Mouse (Mus musculus): ENCODE data around the gene Cdh4. TPM values are rescaled to one million over a fixed set of nuclear protein-coding genes. Genes with fewer than 3 reads are reported as not detected.

Cdh4 gene
- polyA plus RNA-seq, 1 experiment: not detected

DNA sequence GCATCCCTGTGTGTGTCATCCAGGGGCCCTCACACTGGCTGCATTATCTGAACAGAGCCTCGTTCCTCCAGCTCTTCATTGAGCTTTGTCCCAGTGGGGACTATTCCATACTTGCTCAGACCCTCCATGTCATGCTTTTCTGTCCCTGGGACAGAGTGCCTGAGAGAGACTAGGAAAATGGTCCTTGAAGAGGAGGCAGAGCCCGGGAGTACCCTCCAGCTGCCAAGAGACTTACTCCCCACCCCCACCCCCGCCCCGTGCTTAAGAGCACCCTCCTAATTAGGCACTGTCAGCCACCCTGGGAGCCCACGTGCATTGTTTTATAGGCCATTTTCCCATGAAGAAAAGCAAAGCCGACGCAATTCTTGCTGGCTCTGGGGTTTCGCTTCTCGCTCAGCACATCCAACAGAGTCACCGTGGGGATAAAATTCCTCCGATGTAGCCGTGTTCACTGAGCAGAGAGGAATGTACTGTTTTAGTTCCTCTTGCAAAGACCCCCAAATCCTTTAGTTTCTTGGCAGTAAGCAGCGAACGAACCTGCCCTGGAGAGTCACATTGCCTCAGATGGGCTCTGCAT is 76.3 kb downstream of the Cdh4 start:
- no peaks in the 10 kb centered on the region for H3K4me1 ChIP-seq (ENCODE audit: control insufficient read depth, insufficient read depth, insufficient read length, low read length)
- H3K27ac ChIP-seq (replicated peaks; ENCODE audit: low read depth, low read length): no peak overlapping the region
- no peak overlapping the region for H3K4me3 ChIP-seq (ENCODE audit: insufficient read depth, low read depth, low read length)

DNA sequence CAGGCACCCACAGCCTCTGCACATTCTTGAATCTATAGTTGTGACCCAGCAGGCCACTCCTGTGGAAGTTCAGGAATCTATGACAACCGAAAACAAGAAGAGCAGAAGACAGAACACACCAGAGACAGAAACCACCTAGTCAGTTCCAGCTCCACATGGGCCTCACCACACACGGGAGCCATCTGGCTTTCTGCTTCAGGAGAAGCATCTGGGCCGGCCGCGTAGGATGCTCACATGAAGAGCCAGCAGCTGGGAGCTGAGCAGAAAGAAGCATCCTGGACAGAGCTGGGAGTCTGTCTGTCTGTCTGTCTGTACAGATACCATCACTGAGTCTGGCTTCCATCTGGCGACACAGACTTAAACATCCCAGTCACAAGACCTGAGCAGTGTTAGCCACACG is 76.9 kb downstream of the Cdh4 start:
- H3K27ac ChIP-seq (replicated peaks; ENCODE audit: low read depth, low read length): no peak overlapping the region
- no peaks in the 10 kb centered on the region for H3K4me1 ChIP-seq (ENCODE audit: control insufficient read depth, insufficient read depth, insufficient read length, low read length)
- no peak overlapping the region for H3K4me3 ChIP-seq (ENCODE audit: insufficient read depth, low read depth, low read length)

DNA sequence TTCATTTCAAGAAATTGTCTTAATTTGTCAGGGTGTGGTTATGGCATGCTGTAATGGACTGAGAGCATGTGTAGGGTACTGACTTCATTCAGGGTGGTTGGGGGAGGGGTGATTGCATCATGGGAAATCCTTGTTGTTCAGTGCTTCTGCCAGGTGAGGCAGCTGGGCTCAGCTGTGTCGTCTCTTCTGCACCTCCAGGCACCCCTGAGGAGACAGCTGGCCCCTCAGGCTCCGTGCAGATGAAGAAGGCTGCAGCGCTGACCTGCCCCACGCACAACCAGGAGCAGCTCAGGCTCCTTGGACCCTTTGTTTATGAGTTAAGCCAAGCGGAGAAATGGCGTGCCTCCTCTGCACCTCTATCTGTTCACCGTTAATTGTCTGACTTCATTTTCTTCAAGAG is 77.7 kb downstream of the Cdh4 start:
- Histone ChIP-seq H3K27ac (replicated peaks; ENCODE audit: low read depth, low read length) (no peak overlapping the region), H3K4me3 (ENCODE audit: insufficient read depth, low read depth, low read length) (no peak overlapping the region), H3K4me1 (ENCODE audit: control insufficient read depth, insufficient read depth, insufficient read length, low read length) (no peaks in the 10 kb centered on the region)

DNA sequence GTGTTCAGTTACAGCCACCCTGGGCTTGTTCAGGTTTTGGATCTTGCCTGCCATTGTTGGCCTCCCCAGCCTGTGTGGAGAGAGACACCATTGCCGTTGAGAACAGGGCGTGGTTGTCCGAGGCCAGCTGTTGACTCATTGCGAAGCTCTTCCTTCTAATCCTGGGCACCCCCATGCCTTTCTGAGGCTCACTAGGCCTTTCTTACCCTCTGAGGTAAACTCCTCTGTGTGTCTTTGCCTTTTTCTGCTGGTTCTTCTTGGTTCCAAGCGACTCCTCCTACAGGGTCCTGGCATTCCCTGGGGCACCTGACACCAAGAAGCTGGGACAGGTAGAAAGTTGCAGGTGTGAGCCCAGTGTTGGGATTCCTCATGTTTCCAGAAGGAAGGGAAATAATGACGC is 78.7 kb downstream of the Cdh4 start:
- Histone ChIP-seq H3K4me3 (ENCODE audit: insufficient read depth, low read depth, low read length) (no peak overlapping the region), H3K4me1 (ENCODE audit: control insufficient read depth, insufficient read depth, insufficient read length, low read length) (no peaks in the 10 kb centered on the region), H3K27ac (replicated peaks; ENCODE audit: low read depth, low read length) (no peak overlapping the region)

DNA sequence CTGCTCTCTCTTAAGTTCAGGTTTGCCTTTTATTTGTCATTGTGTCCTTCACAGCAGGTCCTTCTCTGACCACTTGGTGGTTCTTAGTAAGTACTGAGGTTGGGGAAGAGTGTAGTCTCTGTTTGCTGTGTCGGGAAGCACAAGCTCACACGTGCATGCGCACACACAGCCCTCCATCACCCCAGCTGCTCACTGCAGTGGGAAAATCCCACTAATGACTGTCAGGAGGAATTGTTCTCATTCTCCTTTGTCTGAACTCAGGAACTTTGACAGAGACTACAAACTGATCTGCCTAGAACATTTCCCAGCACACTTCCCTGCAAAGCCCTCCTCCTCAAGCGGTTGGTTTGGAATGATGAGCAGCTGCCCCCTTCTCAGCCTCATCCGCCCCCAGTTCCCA is 79.2 kb downstream of the Cdh4 start:
- no peaks in the 10 kb centered on the region for H3K4me1 ChIP-seq (ENCODE audit: control insufficient read depth, insufficient read depth, insufficient read length, low read length)
- H3K4me3 ChIP-seq (ENCODE audit: insufficient read depth, low read depth, low read length): no peak overlapping the region
- H3K27ac ChIP-seq (replicated peaks; ENCODE audit: low read depth, low read length): no peak overlapping the region

DNA sequence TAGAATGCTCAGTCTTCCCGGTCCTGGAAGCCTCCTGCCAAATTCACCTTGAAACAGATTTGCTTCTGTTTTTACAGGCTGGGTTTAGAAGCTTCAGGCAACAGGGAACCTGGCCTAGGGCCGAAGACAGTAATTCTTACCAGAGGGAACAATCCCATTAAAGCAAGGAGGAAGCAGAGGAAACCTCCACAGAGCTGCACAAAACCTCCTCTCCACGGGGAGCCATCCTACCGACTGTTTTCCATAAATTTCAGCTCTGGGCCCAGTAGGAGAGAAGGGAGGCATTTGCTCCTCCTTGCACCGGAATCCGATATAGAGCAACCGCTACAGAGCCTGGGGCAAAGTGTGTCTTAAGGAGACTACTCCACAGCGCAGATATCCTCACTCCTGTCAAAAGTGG is 79.9 kb downstream of the Cdh4 start:
- Histone ChIP-seq H3K4me1 (ENCODE audit: control insufficient read depth, insufficient read depth, insufficient read length, low read length) (no peaks in the 10 kb centered on the region), H3K27ac (replicated peaks; ENCODE audit: low read depth, low read length) (no peak overlapping the region), H3K4me3 (ENCODE audit: insufficient read depth, low read depth, low read length) (no peak overlapping the region)

DNA sequence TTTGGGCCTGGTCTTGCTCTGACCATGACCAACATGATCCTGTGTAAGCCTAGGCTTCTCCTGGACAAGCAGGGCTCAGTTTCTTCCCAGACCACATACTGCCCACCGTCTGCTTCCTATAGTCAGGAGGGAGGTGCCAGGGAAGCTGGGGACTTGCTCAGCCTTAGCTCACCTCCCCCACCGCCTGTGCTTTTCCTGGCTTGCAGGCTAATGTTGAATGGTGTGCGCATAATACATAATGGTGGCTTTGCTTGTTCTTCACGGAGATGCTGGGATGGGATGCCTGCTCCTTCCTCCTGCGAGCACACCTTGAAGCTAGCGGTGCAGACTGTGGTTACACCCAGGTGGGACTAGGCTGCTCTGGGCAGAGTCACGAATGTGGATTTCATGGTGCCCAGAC is 84.7 kb downstream of the Cdh4 start:
- no peak overlapping the region for H3K27ac ChIP-seq (replicated peaks; ENCODE audit: low read depth, low read length)
- no peaks in the 10 kb centered on the region for H3K4me1 ChIP-seq (ENCODE audit: control insufficient read depth, insufficient read depth, insufficient read length, low read length)
- H3K4me3 ChIP-seq (ENCODE audit: insufficient read depth, low read depth, low read length): no peak overlapping the region

DNA sequence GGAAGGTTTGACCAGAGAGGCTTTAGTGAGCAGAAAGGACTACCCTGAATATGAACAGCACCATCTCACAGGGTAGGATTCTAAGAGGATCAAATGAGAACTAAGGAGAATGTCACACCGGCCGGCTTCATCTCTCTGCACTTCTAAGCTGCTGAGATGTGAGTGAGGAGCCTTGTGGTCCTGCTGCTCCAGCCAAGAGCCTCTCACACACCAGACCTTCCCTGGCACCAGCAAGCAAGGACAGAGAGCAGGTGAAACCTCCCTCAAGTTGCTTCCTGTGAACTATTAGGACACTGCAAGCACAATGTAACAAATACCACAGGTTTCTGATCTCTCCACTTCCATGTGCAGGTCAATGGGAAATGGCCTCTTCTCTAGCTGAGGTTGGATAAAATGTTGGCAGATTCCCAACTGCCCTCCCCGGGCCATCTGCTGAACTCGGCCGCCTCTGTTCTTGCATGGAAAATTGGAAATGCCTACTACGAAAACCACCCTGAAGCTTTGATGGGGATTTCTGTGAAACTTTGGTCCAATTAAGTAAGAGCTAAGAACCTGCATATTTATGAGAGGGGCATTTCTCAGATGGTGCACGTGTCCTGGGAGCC is 88.3 kb downstream of the Cdh4 start:
- H3K27ac ChIP-seq (replicated peaks; ENCODE audit: low read depth, low read length): no peak overlapping the region
- no peak overlapping the region for H3K4me3 ChIP-seq (ENCODE audit: insufficient read depth, low read depth, low read length)
- H3K4me1 ChIP-seq (ENCODE audit: control insufficient read depth, insufficient read depth, insufficient read length, low read length): no peaks in the 10 kb centered on the region

DNA sequence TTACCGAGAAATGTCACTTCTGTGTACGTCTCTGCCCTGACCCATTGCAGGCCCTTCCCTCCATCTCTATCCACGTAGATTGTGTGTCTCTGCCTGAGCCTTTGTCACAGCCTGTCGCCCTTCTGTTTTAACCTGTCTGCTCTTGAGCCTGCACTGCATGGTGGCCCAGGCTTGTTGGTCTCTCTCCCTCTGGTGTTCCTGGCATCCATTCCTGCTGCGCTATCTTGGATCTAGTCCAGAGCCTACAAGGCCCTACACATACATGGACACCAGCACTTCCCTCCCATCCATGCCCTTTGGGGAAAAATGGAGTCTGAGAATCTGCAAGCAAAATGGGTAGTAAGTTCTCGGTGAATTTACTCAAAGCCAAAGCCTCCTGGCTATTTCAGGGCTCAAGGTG is 91.0 kb downstream of the Cdh4 start:
- no peak overlapping the region for H3K4me3 ChIP-seq (ENCODE audit: insufficient read depth, low read depth, low read length)
- H3K4me1 ChIP-seq (ENCODE audit: control insufficient read depth, insufficient read depth, insufficient read length, low read length): no peaks in the 10 kb centered on the region
- no peak overlapping the region for H3K27ac ChIP-seq (replicated peaks; ENCODE audit: low read depth, low read length)

DNA sequence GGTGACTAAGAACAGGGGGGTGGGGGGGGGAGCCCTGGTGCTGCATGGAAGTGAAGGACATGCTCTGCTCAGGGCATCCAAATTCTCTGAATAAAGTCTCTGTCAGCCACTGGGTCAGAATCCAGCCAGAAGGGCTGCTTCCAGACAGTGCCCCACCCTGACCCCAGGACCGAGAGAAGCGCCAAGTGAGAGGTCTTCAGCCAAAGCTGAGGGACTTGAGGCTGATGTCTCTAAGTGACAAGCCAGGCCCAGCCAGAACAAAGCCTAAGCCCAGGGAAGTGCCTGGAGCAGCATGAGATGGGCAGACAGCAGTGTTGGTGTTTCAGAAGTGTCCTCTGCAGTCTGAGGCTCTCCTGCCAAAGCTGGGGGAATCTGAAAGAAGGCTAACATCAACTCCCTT is 91.7 kb downstream of the Cdh4 start:
- Histone ChIP-seq H3K4me3 (ENCODE audit: insufficient read depth, low read depth, low read length) (no peak overlapping the region), H3K4me1 (ENCODE audit: control insufficient read depth, insufficient read depth, insufficient read length, low read length) (no peaks in the 10 kb centered on the region), H3K27ac (replicated peaks; ENCODE audit: low read depth, low read length) (no peak overlapping the region)

DNA sequence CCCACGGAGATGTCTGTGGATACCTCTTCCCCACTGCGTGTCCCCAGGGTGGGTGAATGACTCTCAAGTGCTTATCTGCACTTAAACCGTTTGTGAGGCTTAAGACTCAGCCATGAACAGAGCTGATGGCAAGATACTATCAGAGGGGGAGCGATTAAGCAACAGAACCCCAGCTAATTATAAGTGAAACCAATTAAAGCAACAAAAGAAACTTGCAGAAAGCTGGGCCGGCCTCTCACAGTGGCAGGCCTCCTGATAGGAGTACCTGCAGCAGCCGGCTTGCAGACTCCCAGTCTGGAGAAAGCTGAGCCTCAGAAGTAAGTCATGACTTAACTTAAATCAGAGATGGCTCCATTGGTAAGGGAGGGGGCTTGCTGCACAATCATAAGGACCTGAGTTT is 93.0 kb downstream of the Cdh4 start:
- Histone ChIP-seq H3K27ac (replicated peaks; ENCODE audit: low read depth, low read length) (no peak overlapping the region), H3K4me1 (ENCODE audit: control insufficient read depth, insufficient read depth, insufficient read length, low read length) (no peaks in the 10 kb centered on the region)

DNA sequence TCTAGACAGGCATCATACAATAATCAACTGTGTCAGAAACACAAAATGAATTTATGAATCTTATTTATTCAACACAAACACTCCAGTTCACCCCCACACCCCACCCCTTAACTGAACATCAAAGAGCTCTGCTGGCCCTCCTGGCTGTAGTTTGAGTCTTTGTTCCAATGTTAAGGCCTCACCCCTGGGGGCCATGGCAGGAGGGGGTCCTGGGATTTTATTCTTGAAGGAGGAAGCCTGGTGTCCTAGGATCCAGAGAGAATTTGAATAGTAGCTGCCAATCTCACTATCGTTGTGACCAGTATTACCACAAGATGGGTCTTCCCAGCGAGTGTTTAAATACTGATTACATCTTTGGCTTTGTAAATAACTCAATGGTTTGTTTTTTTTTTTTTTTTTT is 94.5 kb downstream of the Cdh4 start:
- H3K4me1 ChIP-seq (ENCODE audit: control insufficient read depth, insufficient read depth, insufficient read length, low read length): no peaks in the 10 kb centered on the region
- H3K4me3 ChIP-seq (ENCODE audit: insufficient read depth, low read depth, low read length): no peak overlapping the region
- H3K27ac ChIP-seq (replicated peaks; ENCODE audit: low read depth, low read length): no peak overlapping the region

More for the DNA sequence above, 93.0 kb downstream of the Cdh4 start:
- no peak overlapping the region for H3K4me3 ChIP-seq (ENCODE audit: insufficient read depth, low read depth, low read length)

DNA sequence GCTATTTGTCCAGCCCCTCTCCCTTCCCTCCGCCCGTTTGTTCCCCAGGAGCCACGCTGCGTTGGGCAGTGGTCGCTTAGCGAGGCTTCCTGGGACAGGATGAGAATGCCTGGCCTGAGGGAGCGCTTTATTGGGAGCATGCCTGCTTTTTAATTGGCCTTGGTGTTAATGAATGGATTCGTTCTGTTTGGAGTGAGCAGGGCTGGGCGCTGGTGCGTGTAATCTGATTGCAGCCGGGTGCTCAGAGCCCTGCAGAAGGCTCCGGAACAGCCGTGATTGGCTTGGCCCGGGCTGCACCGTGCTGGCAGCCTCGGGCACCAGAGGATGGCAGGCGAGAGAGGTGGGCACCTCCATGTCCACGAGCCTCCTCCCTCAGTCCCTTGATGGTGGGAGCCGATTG is 95.2 kb downstream of the Cdh4 start:
- Histone ChIP-seq H3K27ac (replicated peaks; ENCODE audit: low read depth, low read length) (no peak overlapping the region), H3K4me3 (ENCODE audit: insufficient read depth, low read depth, low read length) (no peak overlapping the region), H3K4me1 (ENCODE audit: control insufficient read depth, insufficient read depth, insufficient read length, low read length) (no peaks in the 10 kb centered on the region)

DNA sequence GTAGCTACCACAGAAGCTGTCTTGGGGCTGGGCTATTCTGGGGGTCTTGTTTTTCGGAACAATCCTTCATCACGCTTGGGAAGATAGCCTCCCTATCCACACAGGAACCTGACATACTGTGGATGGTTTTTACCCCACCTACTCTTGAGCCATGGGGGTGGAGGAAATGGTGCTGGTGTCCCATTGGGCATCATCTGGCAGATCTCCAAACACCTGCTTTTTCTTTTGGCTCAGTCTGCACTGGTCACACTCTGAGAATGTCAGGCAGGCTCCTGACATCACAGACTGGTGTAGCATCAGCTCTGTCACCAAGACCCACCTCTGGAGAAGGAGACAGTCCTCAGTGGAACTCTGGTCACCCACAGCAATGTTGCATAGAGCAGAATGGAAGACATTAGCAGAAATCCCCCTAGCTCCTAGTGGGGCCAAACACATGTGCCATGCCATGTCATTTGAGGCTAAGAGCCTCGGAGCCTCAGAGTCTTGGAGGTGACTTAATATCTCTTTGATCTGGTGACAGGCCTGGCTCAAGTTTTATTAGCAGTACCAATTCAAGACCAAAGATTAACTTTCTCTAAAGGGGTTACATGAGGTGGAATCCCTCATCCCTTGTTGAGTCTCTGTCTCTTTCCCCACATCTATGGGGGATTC is 95.7 kb downstream of the Cdh4 start:
- no peak overlapping the region for H3K27ac ChIP-seq (replicated peaks; ENCODE audit: low read depth, low read length)
- H3K4me3 ChIP-seq (ENCODE audit: insufficient read depth, low read depth, low read length): no peak overlapping the region

DNA sequence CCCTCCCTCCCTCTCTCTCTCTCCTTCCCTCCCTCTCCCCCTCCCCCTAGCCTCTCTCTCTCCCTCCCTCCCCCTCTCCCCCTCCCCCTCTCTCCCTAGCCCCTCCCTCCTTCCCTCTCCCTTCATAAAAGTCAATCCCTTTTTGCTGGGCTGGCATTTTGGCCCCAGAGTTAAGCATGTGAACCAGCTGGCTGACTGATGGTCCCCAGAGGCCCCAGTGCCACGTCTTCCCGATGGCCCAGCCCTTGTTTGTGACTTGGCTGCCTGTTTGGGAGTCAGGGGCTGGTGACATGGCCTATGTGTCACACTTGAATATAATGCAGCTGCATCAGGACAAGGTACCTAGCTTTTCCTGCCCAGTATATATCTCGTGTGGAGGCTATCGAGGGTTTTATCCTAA is 96.3 kb downstream of the Cdh4 start:
- Histone ChIP-seq H3K4me3 (ENCODE audit: insufficient read depth, low read depth, low read length) (no peak overlapping the region), H3K27ac (replicated peaks; ENCODE audit: low read depth, low read length) (no peak overlapping the region), H3K4me1 (ENCODE audit: control insufficient read depth, insufficient read depth, insufficient read length, low read length) (no peaks in the 10 kb centered on the region)

More for the DNA sequence above, 95.7 kb downstream of the Cdh4 start:
- no peaks in the 10 kb centered on the region for H3K4me1 ChIP-seq (ENCODE audit: control insufficient read depth, insufficient read depth, insufficient read length, low read length)

DNA sequence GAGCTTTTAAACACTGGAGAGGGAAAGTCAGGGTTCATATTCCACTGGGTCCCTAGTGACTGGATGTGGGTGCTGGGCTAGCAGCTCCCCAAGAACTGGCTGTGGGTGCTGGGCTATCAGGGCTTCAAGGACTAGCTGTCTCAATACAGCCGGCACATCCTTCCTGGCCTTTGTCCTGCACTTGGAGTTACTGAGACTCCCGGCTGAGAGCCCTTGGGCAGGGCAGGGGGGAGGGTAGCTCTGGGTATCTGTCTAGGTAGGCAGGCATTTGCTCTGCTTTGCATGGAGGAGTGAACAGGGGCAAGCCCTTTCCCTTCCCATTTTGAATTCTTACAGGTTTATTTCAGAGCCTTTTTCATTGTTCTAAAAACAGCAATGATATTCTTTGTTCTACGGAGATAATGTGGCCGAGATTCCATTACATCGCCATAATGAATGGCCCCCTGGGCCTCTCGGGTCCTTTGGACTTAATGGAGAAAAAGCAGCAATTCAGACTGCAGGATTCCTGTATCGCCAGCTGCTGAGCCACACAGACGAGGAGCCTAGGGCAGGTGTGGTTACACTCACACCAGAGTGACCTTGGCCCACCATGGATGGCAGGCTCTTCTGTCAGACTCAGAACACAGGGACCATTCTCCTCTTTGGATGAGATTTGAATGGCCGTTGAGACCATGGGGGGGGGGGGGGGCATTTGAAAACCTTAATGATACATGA is 97.5 kb downstream of the Cdh4 start:
- Histone ChIP-seq H3K4me1 (ENCODE audit: control insufficient read depth, insufficient read depth, insufficient read length, low read length) (no peaks in the 10 kb centered on the region), H3K4me3 (ENCODE audit: insufficient read depth, low read depth, low read length) (no peak overlapping the region), H3K27ac (replicated peaks; ENCODE audit: low read depth, low read length) (no peak overlapping the region)
